ENCODE assay signal across 8 mouse cellular contexts in the genomic region with DNA sequence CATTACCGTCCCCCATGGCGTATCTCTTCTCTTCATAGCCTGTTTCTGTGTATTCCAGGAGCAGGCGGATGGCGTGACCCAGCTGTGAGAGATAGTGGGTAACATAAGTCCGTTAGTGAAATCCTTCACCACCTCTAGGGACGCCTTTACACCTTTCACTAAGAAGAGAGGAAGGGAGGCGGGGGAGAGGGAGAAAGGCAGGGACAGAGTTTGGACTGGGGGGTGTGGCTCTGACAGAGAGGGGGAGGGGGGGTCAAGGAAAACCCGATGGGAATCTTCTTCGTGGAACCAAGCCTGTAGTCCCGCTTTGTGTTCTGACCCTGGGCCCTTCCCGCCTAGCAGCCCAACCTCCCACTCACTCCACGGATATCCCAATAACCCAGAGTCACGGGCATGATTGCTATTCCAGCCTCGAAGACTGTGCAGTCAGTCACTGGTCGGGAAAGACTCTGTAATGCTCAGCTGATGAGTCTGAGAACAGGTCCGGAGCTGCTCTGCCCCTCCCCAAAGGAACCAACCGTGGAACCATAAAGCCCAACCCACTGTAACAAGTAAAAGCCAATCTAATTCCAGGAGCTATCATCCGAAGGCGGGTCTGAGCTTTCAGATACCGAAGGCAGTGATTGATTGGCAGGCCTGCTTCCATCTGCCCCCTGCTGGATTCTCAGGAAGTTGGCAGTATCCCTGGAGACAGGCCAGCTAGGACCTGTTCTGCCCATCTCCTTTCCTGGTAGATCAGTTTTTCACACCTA. TPM values are rescaled to one million over a fixed set of nuclear protein-coding genes. Genes with fewer than 3 reads are reported as not detected.
DNase-seq lines count a peak whose midpoint lies in the region; ATAC-seq and TF ChIP-seq lines count a peak whose summit lies in the region.

TSS of gene Gstm6 (minus strand) at position 511 of the 752 bp plus-strand sequence.

- TF ChIP-seq CTCF in cerebellum, adult 2 months (IDR thresholded peaks at IDR 0.05; ENCODE audit: borderline replicate concordance, insufficient read depth, low read depth, low read length) = no peak

- 44% methylated on average over 20 of the region's 20 CpGs for WGBS in cerebellum, adult 2 months
- WGBS in hindbrain, embryonic 12.5 days = 18% methylated on average over 20 of the region's 20 CpGs

- no peak within 1 kb of the TSS for H3K27ac ChIP-seq in cerebellum, adult 2 months (ENCODE audit: insufficient read depth, low read length)
- no peak within 1 kb of the TSS for H3K27ac ChIP-seq in hindbrain, embryonic 12.5 days

- no peaks in the 10 kb centered on the region for H3K27me3 ChIP-seq in cerebellum, adult 2 months (ENCODE audit: control insufficient read depth, insufficient read depth, low read length)
- peaks cover 3% of the 10 kb centered on the region; the same call in 1 of the 2 replicates for H3K27me3 ChIP-seq in hindbrain, embryonic 12.5 days

- no peak for TF ChIP-seq POLR2A in cerebellum, adult 2 months (IDR thresholded peaks at IDR 0.05; ENCODE audit: borderline replicate concordance, insufficient read depth, low read length)

- peak; percentile 62 to 68 for DNase-seq in cerebellum, postnatal 10 days
- no peak for DNase-seq in cerebellum, adult 2 months
- peak; percentile 69 for DNase-seq in brain, embryonic 18.5 days (ENCODE audit: low read depth, low spot score)
- DNase-seq in layer of hippocampus, postnatal 10 days (ENCODE audit: low spot score in 2 of 2) = peak; percentile 55 to 63
- peak; percentile 53 to 55 for DNase-seq in lung, postnatal 4 days
- DNase-seq in c-Kit-positive CD71-positive TER-119-positive erythroid progenitor cells, embryonic 14.5 days (ENCODE audit: low spot score) = no peak
- no peak for DNase-seq in ovary, postnatal 14 days (ENCODE audit: low spot score)

- H3K4me1 ChIP-seq in cerebellum, adult 2 months (ENCODE audit: control insufficient read depth, insufficient read depth, low read length) = no peaks in the 10 kb centered on the region; the same call in 1 of the 2 replicates
- H3K4me1 ChIP-seq in hindbrain, embryonic 12.5 days = peaks cover 16% of the 10 kb centered on the region

- H3K4me2 ChIP-seq in hindbrain, embryonic 12.5 days (replicated peaks) = peak within 1 kb of the TSS; percentile 46

- H3K36me3 ChIP-seq in hindbrain, embryonic 12.5 days = no peaks in the 10 kb centered on the region

- H3K9me3 ChIP-seq in hindbrain, embryonic 12.5 days (replicated peaks) = no peaks in the 10 kb centered on the region

- ATAC-seq in hindbrain, embryonic 12.5 days (ENCODE audit: low FRiP score) = peak; percentile 74

- no peak within 1 kb of the TSS for H3K4me3 ChIP-seq in cerebellum, adult 2 months (replicated peaks; ENCODE audit: insufficient read depth, low read depth, low read length)
- peak within 1 kb of the TSS; percentile 25 for H3K4me3 ChIP-seq in hindbrain, embryonic 12.5 days

- H3K9ac ChIP-seq in hindbrain, embryonic 12.5 days = peak within 1 kb of the TSS; percentile 13; the same call in 1 of the 2 replicates

RNA-seq across cellular contexts. Expression of gene Gstm6, which starts in this region (rescaled TPM):
- 4.1 and 4.6 TPM in 2 replicates for polyA plus RNA-seq in cerebellum, adult 2 months (2012; rRNA removed)
- 6.2 and 7.9 TPM in 2 replicates for polyA plus RNA-seq in hindbrain, embryonic 12.5 days (2016; fragmentation: Nextera tagmentation; extraction: Ambion mirVana)
- total RNA-seq in layer of hippocampus, postnatal 10 days (2021) = 10 to 100 TPM in 1 of 2 experiments, 1 to 10 TPM in 1; 8.8 to 12.0 TPM

Comparison
In these comparisons a context has a peak if more than half of its experiments do, and no peak if none do; other contexts are left out.
1. DNase-seq: peak in cerebellum, postnatal 10 days (2 of 2), brain, embryonic 18.5 days (single experiment), layer of hippocampus, postnatal 10 days (2 of 2) and lung, postnatal 4 days (2 of 2); none in cerebellum, adult 2 months (0 of 2), c-Kit-positive CD71-positive TER-119-positive erythroid progenitor cells, embryonic 14.5 days (single experiment) and ovary, postnatal 14 days (single experiment).